Mouse (Mus musculus) cortical plate, adult 2 months (tissue): Measurements from ENCODE around the gene Samd4. TPM values are rescaled to one million over a fixed set of nuclear protein-coding genes. Genes with fewer than 3 reads are reported as not detected.

Experiments used
- H3K27ac ChIP-seq: fragments of 200-500 bp; 2 replicates; pipeline ENCODE4 v1.5.1; 2012; ENCODE audit warnings: low read length, control low read depth, inconsistent platforms; ENCODE audit not compliant: insufficient read depth
- H3K4me1 ChIP-seq: fragments of 200-500 bp; 2 replicates; pipeline ENCODE4 v1.6.1; 2011; ENCODE audit warnings: low read length; ENCODE audit not compliant: control insufficient read depth, insufficient read depth
- H3K4me3 ChIP-seq: fragments of 200-500 bp; 2 replicates; pipeline ENCODE4 v1.5.1; 2011; ENCODE audit warnings: mild to moderate bottlenecking, low read length, control low read depth; ENCODE audit not compliant: insufficient read depth
- CTCF ChIP-seq: fragments of 200-500 bp; IDR thresholded peaks from 2 replicates; pipeline ENCODE4 v1.5.1; 2011; ENCODE audit warnings: mild to moderate bottlenecking, control low read depth, low read length; ENCODE audit not compliant: insufficient read depth; ENCODE audit errors: extremely low read depth
- POLR2A ChIP-seq: fragments of 200-500 bp; IDR thresholded peaks from 2 replicates; pipeline ENCODE4 v1.6.1; 2011; ENCODE audit warnings: mild to moderate bottlenecking, low read length, control low read depth; ENCODE audit not compliant: insufficient read depth; ENCODE audit errors: extremely low read depth
- polyA plus RNA-seq: library from polyadenylated mRNA; depleted of rRNA; stranded (reverse); fragments of >200 nt; gene quantifications from 2 replicates; pipeline ENCODE4 v1.2.3, GENCODE M21; 2012

Samd4 gene
- polyA plus RNA-seq, 1 experiment: 14.0 TPM

GRCm38 (mm10) chr14:46920496-46920895 is 37.8 kb downstream of the Samd4 start:
- Histone ChIP-seq H3K4me1 (peaks cover 7% of the 10 kb centered on the region), H3K4me3 (no peak overlapping the region), H3K27ac (no peak overlapping the region)
- TF ChIP-seq CTCF: no peak
- no peak for TF ChIP-seq POLR2A

DNA sequence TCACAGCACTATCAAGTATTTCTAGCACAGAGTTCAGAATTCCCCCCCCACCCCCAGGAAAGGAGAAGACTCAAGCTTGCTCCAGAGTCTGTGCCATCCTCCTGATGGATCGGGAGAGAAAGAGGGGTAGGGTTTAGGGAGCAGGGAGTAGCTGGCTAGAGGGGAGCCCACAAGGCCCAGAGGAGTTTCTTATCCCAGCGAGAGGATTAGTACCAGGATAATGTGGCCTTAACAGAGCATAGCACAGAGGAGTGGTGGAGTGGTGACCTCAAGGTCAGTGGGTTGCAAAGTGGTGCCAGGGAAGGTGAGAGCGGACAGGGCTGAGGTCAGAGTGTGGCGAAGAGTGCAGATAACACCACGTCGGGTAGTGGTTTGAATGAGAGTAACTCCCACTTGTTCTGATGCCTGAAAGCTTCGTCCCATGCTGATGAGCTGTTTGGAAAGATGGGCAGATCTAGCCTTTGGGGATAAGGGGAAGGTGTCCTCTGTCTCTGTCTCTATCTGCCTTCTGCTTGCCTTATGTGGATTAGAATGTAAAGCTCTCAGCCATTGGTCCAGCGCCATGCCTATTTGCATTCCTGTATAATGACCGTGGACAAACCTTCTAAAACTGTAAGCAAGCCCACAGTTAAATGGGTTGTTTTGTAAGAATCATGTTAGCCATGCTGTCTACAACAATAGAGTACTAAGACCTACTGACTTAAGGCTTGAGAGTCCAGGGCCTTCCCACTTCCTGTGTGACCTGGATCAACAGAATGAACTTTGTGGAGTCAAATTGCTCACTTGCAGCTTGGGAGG is 38.7 kb downstream of the Samd4 start:
- Histone ChIP-seq H3K4me3 (no peak overlapping the region), H3K4me1 (peaks cover 7% of the 10 kb centered on the region), H3K27ac (no peak overlapping the region)
- TF ChIP-seq CTCF: no peak
- no peak for TF ChIP-seq POLR2A

DNA sequence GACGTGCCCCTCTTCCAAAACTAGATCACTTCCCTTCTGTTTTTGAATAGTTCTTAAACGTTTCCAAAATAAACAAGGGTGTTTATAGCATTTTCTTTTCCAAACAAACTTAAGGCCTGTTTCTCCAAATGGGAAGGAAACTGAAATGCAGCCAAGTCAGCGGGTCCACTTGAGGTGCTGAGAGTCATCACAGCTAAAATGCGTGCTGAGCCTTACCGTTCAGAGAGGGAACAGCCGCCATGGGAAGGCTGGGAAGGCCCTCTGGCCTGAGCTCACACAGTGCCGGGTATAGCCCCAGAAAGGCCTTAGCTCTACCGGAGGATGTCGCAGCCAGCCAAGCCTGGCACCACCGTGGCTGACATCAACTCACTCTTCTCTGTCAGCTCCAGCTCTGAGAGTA is 41.3 kb downstream of the Samd4 start:
- H3K4me3 ChIP-seq: no peak overlapping the region
- peaks cover 7% of the 10 kb centered on the region for H3K4me1 ChIP-seq
- TF ChIP-seq POLR2A: no peak
- TF ChIP-seq CTCF: no peak
- H3K27ac ChIP-seq: no peak overlapping the region

- Histone ChIP-seq H3K4me3 (no peak overlapping the region), H3K4me1 (peaks cover 7% of the 10 kb centered on the region), H3K27ac (no peak overlapping the region)
- TF ChIP-seq CTCF (no peak), POLR2A (no peak)
Measured at GRCm38 (mm10) chr14:46924422-46924821, 41.8 kb downstream of the Samd4 start.

GRCm38 (mm10) chr14:46928556-46928955 is 45.9 kb downstream of the Samd4 start:
- Histone ChIP-seq H3K4me3 (no peak overlapping the region), H3K27ac (no peak overlapping the region), H3K4me1 (no peaks in the 10 kb centered on the region; the same call in 1 of the 2 replicates)
- TF ChIP-seq CTCF (no peak), POLR2A (no peak)

- TF ChIP-seq POLR2A (no peak), CTCF (no peak)
- no peaks in the 10 kb centered on the region for H3K4me1 ChIP-seq
- H3K27ac ChIP-seq: no peak overlapping the region
- H3K4me3 ChIP-seq: no peak overlapping the region
Measured at GRCm38 (mm10) chr14:46932121-46932520, 49.5 kb downstream of the Samd4 start.

DNA sequence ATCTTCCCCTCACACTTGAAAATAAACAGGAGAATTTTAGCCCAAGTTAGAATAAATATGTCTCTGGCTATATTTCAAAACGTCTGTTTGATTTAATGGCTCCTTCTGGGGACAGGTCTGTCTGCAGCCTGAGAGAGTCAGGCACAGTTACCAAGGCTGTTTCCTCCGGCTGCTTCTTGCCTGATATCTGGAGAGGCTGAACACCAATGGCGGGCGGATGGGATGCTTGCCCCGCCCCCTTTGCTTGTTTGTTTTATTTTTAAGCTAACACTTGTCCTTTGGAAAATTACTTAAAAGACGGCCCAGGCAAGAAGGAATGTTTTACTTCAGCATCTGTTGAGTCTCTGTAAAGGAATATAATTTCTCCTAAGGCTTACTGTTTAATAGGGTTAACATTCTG is 50.1 kb downstream of the Samd4 start:
- Histone ChIP-seq H3K4me1 (no peaks in the 10 kb centered on the region), H3K27ac (no peak overlapping the region), H3K4me3 (no peak overlapping the region)
- no peak for TF ChIP-seq CTCF
- no peak for TF ChIP-seq POLR2A

DNA sequence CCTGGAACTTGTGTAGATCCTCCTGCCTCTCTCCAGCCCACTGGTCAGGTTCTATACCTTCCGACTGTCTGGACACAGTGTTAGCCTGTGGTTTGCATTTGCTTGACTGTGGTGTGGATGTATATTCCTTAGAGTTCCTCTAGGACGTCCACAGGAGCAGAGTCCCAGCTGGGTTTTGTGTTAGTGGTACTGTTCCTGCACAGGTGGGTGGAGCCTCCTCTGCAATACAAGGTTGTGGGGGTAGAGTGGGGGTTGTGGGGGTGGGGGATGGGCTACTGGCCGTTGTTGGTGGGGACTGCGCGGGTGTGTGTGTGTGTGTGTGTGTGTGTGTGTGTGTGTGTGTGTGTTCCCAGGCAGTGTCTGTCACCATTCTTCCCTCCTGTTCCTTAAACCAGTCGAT is 58.4 kb downstream of the Samd4 start:
- no peak overlapping the region for H3K27ac ChIP-seq
- peaks cover 5% of the 10 kb centered on the region for H3K4me1 ChIP-seq
- no peak overlapping the region for H3K4me3 ChIP-seq
- TF ChIP-seq CTCF (no peak), POLR2A (no peak)

GRCm38 (mm10) chr14:46941896-46942812 is 59.5 kb downstream of the Samd4 start:
- Histone ChIP-seq H3K27ac (peak overlapping the region; percentile 8; the same call in 1 of the 2 replicates), H3K4me1 (peaks cover 5% of the 10 kb centered on the region), H3K4me3 (no peak overlapping the region)
- no peak for TF ChIP-seq POLR2A
- no peak for TF ChIP-seq CTCF
